Mouse (Mus musculus) cerebellum, postnatal 10 days (tissue): ENCODE data around the gene Kri1.
"Not testable (repeated sequence)": the region's sequence is repeated elsewhere in the genome, so short reads cannot be mapped to it uniquely, and the experiment has no call there.

Experiments used
- DNase-seq, 2 experiments: peaks; one replicate each; pipeline ENCODE4 v3.0.0; 2021; ENCODE audit warnings: mixed read lengths in 2 of 2

Kri1 gene

DNA sequence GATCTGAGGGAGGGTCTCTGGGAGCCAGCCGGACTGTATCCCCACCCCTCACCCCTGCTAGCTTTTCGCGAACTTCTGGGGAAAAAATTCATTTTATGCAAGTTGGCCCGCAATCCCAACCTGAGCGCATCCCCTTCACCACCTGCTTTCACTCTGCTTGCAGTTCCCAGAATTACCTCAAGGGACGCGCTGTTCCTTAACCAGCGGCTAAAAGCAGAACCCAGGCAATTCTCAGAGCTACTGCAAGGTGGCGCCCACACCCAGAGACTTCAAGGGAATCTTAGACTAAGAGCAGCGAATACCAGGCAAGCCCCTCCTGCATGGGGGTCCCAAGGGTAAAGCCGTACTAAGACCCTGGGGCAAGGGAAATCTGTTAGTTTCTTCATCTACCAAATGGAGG is 46.4 kb downstream of the Kri1 start:
- DNase-seq = peak; percentile 94 to 95

DNA sequence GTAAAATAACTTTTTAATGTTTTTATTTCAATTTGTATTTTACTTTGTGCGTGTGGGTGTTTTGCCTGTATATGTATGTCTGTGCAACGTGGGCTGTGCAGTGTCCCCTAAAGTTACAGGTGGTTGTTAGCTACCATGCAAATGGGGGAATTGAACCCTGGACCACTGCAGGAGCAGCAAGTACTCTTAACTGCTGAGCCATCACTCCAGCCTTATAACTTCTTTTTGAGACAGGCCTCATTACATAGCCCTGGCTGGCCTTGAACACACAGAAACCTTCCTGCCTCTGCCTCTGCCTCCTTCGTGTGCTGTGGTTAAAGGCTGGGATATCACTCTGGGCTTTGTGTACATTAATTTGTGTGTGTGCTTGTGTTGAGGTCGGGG is 48.3 kb downstream of the Kri1 start:
- no peak for DNase-seq

DNA sequence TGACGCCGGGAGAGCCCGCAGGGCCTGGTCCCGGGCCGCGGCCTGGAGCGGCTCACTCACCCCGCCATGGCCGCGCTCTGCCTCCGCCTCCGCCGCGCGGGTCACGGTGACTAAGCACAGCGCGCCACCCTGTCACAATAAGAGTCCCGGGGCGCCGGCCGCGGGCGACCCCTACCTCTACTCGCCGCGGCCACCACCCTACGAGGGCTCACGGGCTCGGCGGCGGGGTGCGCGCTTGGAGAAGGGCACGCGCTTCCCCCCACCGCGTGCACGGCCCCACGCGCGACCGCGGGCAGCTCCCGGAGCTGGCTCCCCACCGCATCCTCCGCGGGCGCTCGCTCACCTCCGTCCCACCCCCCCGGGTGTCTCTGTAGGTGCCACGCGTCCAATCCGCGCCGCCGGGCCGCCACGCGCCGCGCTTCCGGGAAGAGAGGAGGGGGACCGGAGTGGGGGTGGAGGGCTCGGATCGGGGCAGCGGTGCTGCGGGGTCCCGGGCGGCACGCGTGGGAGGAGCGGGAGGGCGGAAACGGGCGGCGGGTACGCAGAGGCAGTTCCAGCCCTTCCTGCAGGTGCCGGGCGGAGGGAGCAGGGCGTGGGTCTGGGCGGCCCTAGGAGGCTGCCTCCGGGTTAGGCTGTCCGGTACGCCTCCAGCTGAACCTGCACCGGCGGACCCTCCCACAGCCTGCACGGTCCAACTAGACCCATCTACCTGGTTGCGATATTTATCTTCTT is 48.9 kb downstream of the Kri1 start, which contains the start of gene Keap1:
Gene Keap1 (minus strand): TSS at position 629 of the 732 bp plus-strand sequence.
- peak; percentile 87 to 90 for DNase-seq

DNA sequence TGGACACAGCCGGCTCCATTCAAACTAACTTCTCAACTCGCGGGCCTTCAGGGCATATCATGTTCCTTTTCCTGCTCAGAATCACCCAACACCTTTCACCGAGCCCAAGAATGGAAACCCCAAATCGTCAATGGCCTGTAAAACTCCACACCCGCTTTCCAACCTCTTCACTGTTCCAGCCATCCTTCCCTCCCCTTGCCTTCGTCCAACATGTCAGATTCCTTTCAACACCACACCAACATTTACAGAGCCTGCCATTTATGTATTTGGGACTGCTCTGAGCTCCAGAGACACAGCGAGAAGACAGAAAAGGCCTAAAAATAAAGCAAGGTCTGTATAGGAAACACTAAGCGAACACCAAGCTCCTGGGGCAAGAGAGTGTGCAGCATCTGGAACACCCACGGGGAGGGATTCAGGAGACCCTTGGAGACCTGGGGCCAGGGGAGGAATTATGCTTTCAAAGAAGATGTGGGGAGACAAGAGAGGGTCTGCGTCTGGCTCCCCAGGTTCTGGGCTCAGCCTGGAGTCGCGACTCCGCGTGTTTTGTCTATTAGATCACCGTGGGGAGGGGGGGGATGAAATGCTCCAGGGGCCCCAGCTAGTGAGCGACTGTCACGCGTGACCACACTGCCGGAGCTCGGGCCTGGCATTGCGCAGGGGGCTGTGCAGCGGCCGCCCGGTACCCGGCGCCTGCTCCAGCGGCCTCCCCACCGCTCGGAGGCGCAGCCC is 49.6 kb downstream of the Kri1 start:
- peak in 1 of 2 experiments; percentile 55 for DNase-seq

DNA sequence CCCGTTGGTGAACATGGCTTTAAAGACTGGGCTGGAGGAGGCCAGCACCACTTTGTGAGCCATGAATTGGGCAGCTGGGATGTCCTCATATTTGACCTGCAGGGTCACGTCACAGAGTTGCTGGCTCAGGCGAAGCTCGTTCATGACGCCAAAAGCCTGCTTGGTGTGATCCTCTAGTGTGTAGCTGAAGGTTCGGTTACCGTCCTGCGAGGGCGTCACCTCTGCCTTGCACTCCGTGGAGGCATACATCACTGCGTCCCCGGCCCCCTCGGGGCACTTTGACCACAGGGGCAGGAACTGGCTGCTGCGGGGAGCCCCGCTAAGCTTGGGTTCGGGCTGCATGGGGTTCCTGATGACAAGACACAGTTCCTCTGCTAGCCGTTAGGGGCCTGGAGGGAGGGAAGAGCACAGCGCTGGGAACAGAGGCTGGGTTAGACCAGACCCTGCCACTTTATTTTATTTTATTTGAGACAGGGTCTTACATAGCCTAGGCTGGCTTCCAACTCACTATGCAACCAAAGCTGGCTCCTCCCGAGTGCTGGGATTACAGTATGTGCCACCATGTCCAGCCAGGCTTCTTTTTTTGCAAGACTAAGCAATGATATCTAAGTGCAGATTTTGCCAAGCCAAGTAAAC is 50.3 kb downstream of the Kri1 start:
- peak; percentile 60 to 65 for DNase-seq

DNA sequence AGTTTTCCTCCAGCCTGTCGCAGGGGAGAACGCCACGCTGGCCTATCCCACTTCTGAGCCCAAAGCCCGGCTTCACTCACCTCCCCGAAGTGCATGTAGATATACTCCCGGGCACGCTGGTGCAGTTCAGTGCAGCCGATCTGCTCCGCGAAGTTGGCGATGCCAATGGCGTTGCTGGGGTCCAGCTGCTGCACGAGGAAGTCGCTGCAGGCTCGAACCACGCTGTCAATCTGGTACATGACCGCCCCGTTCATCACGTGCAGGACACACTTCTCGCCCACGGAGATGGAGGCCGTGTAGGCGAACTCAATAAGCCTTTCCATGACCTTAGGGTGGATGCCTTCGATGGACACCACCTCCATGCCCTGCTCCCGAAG is 50.8 kb downstream of the Kri1 start:
- peak; percentile 52 to 56 for DNase-seq

DNA sequence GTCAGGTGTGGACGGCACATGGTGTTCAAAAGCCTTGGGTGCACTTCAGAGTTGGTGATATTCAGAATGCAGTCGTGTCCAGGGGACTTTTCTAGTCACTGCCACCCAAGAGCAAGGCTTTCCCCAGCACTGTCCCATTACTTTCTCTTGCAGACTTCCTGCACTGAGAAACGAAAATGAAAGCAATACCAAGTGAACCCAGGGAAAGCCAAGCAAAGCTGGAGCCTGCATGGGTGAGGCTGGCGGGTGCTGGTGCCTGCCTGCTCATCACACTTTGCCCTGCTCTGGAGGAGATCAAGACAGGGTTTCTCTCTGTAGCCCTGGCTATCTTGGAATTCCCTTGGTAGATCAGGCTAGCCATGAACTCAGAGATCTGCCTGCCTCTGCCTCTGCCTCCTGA is 52.4 kb downstream of the Kri1 start:
- no peak for DNase-seq

DNA sequence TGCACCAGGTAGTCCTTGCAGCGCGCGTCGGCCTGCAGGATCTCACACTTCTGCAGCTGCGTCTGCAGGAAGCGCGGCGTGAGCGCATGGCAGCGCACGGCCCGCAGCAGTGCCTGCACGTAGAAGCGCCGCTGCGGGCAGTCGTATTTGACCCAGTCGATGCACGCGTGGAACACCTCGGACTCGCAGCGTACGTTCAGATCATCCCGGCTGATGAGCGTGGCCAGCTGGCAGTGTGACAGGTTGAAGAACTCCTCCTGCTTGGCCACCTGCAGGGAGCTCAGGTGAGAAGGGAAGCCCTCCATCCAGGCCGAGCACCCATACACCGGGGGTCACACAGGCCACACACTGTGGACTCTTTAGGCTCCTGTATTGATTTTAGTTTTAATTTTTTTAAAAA is 54.0 kb downstream of the Kri1 start:
- DNase-seq = no peak

DNA sequence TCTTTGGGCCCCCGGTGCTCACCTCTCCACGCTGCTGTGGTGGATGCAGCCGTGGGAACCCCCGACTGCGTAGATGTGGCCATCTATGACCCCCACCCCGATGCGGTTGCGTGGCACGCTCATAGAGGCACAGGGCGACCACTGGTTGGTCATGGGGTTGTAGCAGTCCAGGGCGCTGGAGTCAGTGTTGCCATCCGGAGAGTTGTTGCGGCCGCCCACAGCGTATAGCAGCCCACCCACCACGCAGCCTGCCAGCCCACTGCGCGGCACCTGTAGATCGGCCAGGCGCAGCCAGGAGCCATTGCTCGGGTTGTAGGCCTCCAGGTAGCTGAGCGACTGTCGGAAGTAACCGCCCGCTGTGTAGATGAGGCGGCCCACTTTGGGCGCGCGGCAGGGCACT is 54.4 kb downstream of the Kri1 start:
- DNase-seq = no peak

DNA sequence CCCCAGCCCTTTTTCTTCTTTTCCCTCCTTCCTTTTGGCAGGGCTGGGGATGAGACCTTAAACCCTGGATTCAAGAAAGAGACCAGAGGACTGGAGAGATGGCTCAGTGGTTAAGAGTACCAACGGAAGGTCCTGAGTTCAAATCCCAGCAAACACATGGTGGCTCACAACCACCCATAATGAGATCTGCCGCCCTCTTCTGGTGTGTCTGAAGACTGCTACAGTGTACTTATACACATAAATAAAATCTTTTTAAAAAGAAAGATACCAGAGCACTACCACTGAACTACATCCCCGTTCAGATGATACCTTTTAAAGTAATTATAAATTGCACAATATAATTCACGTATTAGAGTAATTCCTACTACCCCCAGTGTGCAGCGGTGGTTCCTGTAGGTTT is 54.9 kb downstream of the Kri1 start:
- no peak for DNase-seq

DNA sequence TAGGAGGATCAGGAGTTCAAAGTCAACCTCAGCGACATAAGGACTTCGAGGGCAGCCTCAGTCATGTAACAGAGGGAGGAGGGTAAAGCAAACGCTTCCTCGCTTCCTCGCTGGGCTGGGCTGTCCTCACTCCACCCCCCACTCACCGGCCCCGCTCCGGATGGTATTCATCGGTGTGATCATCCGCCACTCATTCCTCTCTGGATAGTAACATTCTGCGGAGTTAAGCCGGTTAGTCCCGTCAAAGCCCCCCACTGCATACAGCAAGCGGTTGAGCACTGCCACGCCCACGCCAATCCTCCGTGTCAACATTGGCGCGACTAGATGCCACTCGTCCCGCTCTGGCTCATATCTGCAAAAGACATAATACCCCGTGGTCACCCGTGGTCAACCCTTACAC is 56.2 kb downstream of the Kri1 start:
- no peak for DNase-seq

DNA sequence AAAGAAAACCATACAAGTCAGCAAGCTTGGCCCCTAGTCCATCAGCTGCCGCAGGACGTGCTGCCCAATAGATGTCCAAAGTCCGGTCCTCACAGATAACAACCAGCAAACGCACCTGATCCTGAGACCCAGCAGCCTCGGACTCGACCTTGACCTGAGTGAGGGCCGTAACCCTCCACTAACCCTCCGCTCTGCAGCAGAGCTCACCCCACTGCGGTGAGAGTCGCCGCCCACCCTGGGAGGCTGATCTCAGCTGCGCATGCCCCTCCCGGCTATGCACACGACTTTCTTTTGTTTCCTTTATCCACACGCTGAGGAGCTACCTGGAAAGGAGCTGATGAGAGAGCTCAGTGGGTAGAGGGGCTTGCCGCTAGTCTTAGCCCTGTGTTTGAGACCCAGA is 60.4 kb downstream of the Kri1 start:
- DNase-seq = no peak

DNA sequence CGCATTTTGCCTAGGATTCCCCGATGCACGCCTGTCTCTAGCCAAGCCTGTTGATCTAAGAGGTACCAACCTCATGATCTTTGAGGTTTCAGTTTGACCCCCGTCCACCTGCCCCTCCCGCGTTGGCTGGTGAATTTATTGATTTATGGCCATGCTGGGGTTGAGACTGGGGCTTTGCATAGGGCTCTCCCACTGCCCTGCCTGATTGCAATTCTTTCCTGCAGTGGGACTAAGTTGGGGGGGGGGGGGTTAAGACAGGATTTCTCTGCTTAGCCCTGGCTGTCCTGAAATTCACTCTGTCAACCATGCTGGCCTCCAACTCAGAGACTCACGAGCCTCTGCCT is 62.4 kb downstream of the Kri1 start:
- no peak for DNase-seq

DNA sequence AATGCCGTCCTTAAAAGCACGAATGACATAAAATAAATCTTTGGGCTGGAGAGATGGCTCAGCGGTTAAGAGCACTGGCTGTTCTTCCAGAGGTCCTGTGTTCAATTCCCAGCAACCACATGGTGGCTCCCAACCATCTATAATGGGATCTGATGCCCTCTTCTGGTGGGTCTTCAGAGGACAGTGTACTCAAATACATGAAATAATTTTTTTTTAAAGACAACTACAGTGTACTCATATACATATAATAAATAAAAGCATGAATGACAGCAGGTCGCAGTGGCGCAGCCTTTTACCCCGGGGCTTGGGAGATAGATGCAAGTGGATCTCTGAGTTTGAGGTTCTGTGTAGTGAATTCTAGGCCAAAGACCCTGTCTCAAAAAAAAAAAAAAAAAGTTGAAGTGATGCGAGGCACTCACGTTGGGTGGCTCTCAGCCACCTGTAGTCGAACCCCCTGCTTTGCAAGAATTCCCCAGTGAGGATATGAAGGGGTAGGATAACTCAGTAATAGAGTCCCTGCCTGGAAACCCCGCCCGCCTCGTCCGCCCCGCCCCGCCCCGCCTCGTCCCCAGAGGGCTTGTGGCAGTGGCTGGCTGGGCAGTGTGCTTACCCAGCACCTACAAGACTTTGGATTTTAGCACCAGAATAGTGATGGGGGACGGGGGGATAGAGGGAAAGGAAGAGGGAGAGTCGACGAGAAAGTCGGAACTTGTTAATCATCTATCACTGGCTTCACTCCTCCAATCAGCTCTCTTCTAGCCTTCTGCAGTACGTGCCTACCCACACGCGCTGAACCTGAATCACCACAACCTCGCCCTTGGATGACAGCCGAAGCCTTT is 63.0 kb downstream of the Kri1 start:
- peak in 1 of 2 experiments; percentile 40 for DNase-seq

DNA sequence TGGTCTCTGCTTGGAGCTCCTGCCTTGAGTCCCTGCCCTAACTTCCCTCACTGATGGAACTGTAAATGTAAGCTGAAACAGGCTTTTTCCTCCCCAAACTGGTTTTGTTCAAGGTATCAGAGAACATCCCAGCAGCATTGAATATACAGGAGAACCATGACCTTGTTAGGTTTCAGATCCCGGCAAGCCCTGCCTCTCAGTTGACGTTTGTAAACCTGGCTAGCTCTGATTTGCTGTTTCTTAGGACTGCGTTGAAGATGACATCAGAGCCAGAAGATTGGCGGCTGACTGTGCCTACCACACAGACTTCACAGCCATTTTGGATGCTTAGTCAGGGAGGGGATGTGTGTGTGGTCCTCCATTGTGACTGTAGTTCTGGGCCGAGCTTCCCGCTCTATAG is 63.9 kb downstream of the Kri1 start:
- DNase-seq = no peak

DNA sequence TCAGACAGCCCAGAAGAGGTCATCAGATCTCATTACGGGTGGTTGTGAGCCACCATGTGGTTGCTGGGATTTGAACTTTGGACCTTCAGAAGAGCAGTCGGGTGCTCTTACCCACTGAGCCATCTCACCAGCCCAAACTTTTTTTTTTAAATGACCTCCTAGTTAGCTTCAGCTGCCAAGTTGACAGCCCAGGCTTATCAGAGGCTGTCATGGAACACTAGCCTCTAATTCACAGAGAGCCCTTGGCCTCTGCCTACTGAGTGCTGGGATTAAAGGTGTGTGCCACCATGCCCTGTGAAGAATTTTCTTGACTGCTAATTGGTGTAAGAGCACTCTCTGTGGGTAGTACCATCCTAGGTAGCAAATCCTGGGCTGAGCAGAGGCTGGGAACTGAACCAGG is 64.3 kb downstream of the Kri1 start:
- DNase-seq = not testable (repeated sequence)
